Mouse (Mus musculus) right cerebral cortex, adult 2 months (tissue): ENCODE measurements around the gene Dusp28.

Experiments
- DNase-seq, 2 experiments: peaks; one replicate each; pipeline ENCODE4 v3.0.0; 2021 to 2022; ENCODE audit warnings: low spot score in 2 of 2

The Dusp28 gene

GRCm38 (mm10) chr1:92907632-92908360 is 1.0 kb downstream of the Dusp28 start:
- no peak for DNase-seq

- DNase-seq, result no peak
Observed at GRCm38 (mm10) chr1:92908664-92909063, 1.9 kb downstream of the Dusp28 start.

- DNase-seq, result no peak
Observed at GRCm38 (mm10) chr1:92909068-92909467, 2.3 kb downstream of the Dusp28 start.

GRCm38 (mm10) chr1:92910239-92910885 is 3.6 kb downstream of the Dusp28 start, which contains the start of gene Rnpepl1:
Gene Rnpepl1 (plus strand): TSS chr1:92910783.
- peak; percentile 72 to 75 for DNase-seq

GRCm38 (mm10) chr1:92910925-92911720 is 4.3 kb downstream of the Dusp28 start:
- peak; percentile 71 to 74 for DNase-seq

- no peak for DNase-seq
Observed at GRCm38 (mm10) chr1:92911721-92912138, 4.9 kb downstream of the Dusp28 start.

GRCm38 (mm10) chr1:92912286-92912685 is 5.5 kb downstream of the Dusp28 start:
- DNase-seq, result no peak

GRCm38 (mm10) chr1:92914239-92914638 is 7.5 kb downstream of the Dusp28 start:
- no peak for DNase-seq

GRCm38 (mm10) chr1:92914993-92915392 is 8.2 kb downstream of the Dusp28 start:
- no peak for DNase-seq

- DNase-seq, result no peak
Observed at GRCm38 (mm10) chr1:92916725-92917124, 9.9 kb downstream of the Dusp28 start.

GRCm38 (mm10) chr1:92919151-92919550 is 12.4 kb downstream of the Dusp28 start:
- DNase-seq, result no peak

GRCm38 (mm10) chr1:92919775-92920174 is 13.0 kb downstream of the Dusp28 start:
- DNase-seq, result no peak

GRCm38 (mm10) chr1:92920474-92921200 is 13.9 kb downstream of the Dusp28 start:
- no peak for DNase-seq

- no peak for DNase-seq
Observed at GRCm38 (mm10) chr1:92921496-92921895, 14.7 kb downstream of the Dusp28 start.

- no peak for DNase-seq
Observed at GRCm38 (mm10) chr1:92930171-92930706, 23.5 kb downstream of the Dusp28 start.

- no peak for DNase-seq
Observed at GRCm38 (mm10) chr1:92933611-92934010, 26.8 kb downstream of the Dusp28 start.

GRCm38 (mm10) chr1:92934182-92934827 is 27.5 kb downstream of the Dusp28 start, which contains the start of gene Capn10:
Gene Capn10 (plus strand): TSS chr1:92934376.
- DNase-seq, result peak; percentile 97 to 98

GRCm38 (mm10) chr1:92935054-92935962 is 28.5 kb downstream of the Dusp28 start:
- DNase-seq, result no peak

- no peak for DNase-seq
Observed at GRCm38 (mm10) chr1:92935977-92936376, 29.2 kb downstream of the Dusp28 start.

- no peak for DNase-seq
Observed at GRCm38 (mm10) chr1:92936467-92936866, 29.7 kb downstream of the Dusp28 start.
